Mouse (Mus musculus) erythroblast, adult 5-6 weeks (primary cell): ENCODE measurements around the gene Tnfsf4. TPM values are rescaled to one million over a fixed set of nuclear protein-coding genes. Genes with fewer than 3 reads are reported as not detected.

ENCODE experiments used
- ATAC-seq: replicated peaks from 2 replicates; pipeline ENCODE4 v1.8.0; 2016; ENCODE audit warnings: moderate number of reproducible peaks, mild to moderate bottlenecking, moderate TSS enrichment, inconsistent platforms; ENCODE audit not compliant: poor library complexity, low FRiP score, severe bottlenecking
- total RNA-seq, 2 experiments: library from RNA; stranded (forward) in 1 of 2; stranded (reverse) in 1 of 2; fragments of 150-400 nt in 1 of 2; fragments of 200-764, 138-1000 nt in 1 of 2; gene quantifications; 2 replicates each; pipeline versions ENCODE4 v1.2.3 to v1.2.4; 2015 to 2017; ENCODE audit warnings: low replicate concordance in 2 of 2

Tnfsf4 gene
- total RNA-seq, 2 experiments from 2014 or later = not detected

DNA sequence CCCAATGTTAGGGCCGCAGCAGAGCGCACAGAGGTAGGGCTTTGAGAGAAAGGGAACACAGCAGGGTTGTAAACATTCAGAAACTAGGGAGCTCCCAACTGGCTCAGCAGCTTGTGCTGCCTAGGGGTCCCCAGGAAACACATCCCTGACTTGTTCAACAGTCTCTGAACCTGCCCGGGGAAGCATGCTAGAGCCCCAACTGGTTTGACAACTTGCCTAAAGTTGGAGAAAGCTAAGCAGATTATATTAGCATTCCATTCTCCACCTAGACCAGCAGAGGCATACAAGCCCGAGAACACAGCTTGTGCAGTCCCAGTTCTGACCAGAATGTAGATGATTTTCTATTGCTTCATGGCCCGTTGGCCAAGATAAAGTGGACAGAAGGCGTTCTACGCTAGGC is 49.6 kb downstream of the Tnfsf4 start:
- ATAC-seq = no peak

DNA sequence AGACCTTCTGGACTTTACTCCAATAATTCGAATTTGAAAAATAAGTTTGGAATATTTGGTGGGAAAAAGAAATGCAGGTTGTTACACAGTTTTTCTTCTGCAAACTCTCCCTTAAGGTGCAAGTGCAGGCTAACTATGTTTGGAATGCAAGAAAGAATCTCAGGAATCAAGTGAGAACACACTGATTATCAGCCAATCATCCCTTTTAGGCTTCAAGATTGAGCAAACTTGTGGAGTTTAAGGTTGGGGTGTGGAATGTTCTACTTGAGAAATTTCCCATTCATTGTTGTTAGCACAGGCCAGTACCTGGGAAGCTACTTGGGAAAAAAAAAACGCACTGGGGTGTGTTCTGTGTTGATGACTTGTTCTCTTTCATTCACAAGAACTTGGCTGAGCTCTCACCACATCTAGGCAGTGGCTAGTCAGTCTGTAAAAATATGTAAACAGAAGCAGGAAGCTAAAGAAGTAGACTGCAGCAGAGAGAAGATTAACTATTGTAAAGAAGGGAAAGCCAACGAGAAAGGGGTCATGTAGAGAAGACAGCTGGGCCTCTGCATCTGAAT is 56.6 kb downstream of the Tnfsf4 start:
- no peak for ATAC-seq

DNA sequence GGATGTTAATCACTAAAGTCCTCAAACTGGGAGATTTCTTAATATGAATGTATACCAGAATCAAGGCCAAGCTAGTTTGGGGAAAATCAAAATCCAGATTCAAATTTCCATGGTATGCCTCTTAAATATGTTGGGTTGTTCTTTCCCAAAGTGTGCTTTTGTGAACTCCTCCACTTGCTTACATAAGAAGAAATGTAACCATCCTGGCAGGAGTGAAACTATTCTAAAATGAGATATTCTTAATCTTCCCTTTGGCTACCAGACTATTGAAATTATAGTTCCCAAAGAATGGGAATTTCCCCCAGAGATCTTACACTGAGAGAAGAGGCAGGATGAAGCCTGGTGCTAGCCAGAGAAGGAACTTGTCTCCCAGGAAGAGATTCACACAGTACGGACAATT is 57.0 kb downstream of the Tnfsf4 start:
- no peak for ATAC-seq

DNA sequence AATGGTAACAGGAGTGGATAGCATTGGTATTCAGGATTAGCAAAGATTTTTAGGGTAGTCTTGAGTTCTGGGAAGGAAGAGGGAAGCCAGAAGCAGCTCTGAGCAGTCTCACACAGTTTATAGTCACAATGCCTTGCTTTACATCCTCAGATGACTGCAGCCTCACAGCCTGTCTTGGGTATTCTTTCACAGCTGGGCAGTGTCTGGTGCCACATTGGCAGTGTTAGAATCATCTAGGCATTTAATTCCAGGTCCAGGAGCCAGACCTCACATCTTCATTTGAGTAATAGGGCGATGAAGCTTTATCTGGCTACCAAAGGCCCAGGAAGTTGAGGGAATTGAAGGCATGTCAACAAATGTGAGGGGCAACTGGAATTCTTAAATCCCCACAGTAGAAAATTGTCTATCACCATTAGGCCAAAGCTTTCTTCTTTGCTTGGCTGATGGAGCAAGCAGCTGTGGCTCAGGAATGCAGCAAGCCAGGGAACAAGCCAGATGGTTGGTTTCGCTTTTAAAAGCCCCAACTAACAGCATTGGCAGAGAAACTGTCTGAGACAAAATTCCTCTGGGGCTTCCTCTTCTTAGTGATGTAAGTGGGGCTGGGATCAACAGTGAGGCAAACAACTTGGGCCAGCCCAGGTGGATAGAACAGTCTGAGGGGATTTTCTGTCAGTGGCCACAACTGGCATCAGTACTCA is 68.3 kb downstream of the Tnfsf4 start:
- ATAC-seq = no peak

Other genes with a start within 250 kb of the Tnfsf4 start
- gene Tex50, start 236.1 kb upstream of the Tnfsf4 start, total RNA-seq (2015; ENCODE audit: low replicate concordance) = not detected in 2 replicates
- gene Tex50, start 236.1 kb upstream of the Tnfsf4 start, total RNA-seq (2017; ENCODE audit: low replicate concordance) = not detected in 2 replicates
- gene Prdx6, start 144.2 kb upstream of the Tnfsf4 start, total RNA-seq (2015; ENCODE audit: low replicate concordance) = 41.2 and 61.1 TPM in 2 replicates
- 40.3 and 63.1 TPM in 2 replicates for gene Prdx6, start 144.2 kb upstream of the Tnfsf4 start, total RNA-seq (2017; ENCODE audit: low replicate concordance)
- 1.2 TPM in 1 of 2 replicates, not detected in the other for gene Tnfsf18, start 99.2 kb downstream of the Tnfsf4 start, total RNA-seq (2015; ENCODE audit: low replicate concordance)
- not detected in 2 replicates for gene Tnfsf18, start 99.2 kb downstream of the Tnfsf4 start, total RNA-seq (2017; ENCODE audit: low replicate concordance)